Mouse (Mus musculus): Measurements from ENCODE around the gene Kif15. TPM values are rescaled to one million over a fixed set of nuclear protein-coding genes. Genes with fewer than 3 reads are reported as not detected.

Gene Kif15
- 90.5 and 92.2 TPM in 2 replicates for polyA plus RNA-seq (2016; fragmentation: Nextera tagmentation; extraction: Ambion mirVana)

- peaks cover 10% of the 10 kb centered on the region for H3K36me3 ChIP-seq (replicated peaks)
- no peaks in the 10 kb centered on the region for H3K9me3 ChIP-seq
- H3K27ac ChIP-seq, result peak within 1 kb of the TSS; percentile 73
- peak within 1 kb of the TSS; percentile 87 for H3K4me3 ChIP-seq (replicated peaks)
- peak within 1 kb of the TSS; percentile 77 for H3K9ac ChIP-seq
- WGBS, result under 1% methylated on average over 64 of the region's 64 CpGs
- H3K27me3 ChIP-seq, result no peaks in the 10 kb centered on the region
- peak within 1 kb of the TSS; percentile 79 for H3K4me2 ChIP-seq
- ATAC-seq (ENCODE audit: low FRiP score), result peak; percentile 96
- peaks cover 21% of the 10 kb centered on the region for H3K4me1 ChIP-seq
Measured at GRCm38 (mm10) chr9:122950643-122951475, at the start of gene Kif15, which contains the start of gene 1110059G10Rik. Gene Kif15, plus strand, starts transcription at chr9:122951046. Gene 1110059G10Rik, minus strand, starts transcription at chr9:122951000.

GRCm38 (mm10) chr9:122901047-122901446 is 49.8 kb upstream of the Kif15 start:
- Histone ChIP-seq H3K4me3 (replicated peaks) (no peak overlapping the region), H3K4me2 (no peak overlapping the region), H3K9me3 (peaks cover under 1% of the 10 kb centered on the region; the same call in 1 of the 2 replicates), H3K27ac (no peak overlapping the region), H3K36me3 (replicated peaks) (peaks cover 3% of the 10 kb centered on the region), H3K27me3 (no peaks in the 10 kb centered on the region), H3K4me1 (peaks cover 10% of the 10 kb centered on the region), H3K9ac (no peak overlapping the region)
- WGBS, result 95% methylated on average over 2 of the region's 2 CpGs
- no peak for ATAC-seq (ENCODE audit: low FRiP score)

- Histone ChIP-seq H3K9ac (peak overlapping the region; percentile 75), H3K4me1 (peaks cover 10% of the 10 kb centered on the region), H3K4me3 (replicated peaks) (peak overlapping the region; percentile 60), H3K4me2 (peak overlapping the region; percentile 70), H3K36me3 (replicated peaks) (peaks cover 17% of the 10 kb centered on the region), H3K9me3 (0 out of 2 replicates have a peak, but pooled peaks cover 5% of the 10 kb centered on the region), H3K27me3 (no peaks in the 10 kb centered on the region), H3K27ac (0 out of 2 replicates have a peak overlapping the region, but pooled peaks have one; percentile 56)
- peak; percentile 98 for ATAC-seq (ENCODE audit: low FRiP score)
- WGBS, result 12% methylated on average over 32 of the region's 32 CpGs
Measured at GRCm38 (mm10) chr9:122902717-122903535, 47.9 kb upstream of the Kif15 start.

- H3K36me3 ChIP-seq (replicated peaks), result peaks cover 28% of the 10 kb centered on the region
- WGBS, result 22% methylated on average over 3 of the region's 3 CpGs
- H3K4me3 ChIP-seq (replicated peaks), result peak overlapping the region; percentile 87
- H3K27me3 ChIP-seq, result 0 out of 2 replicates have a peak, but pooled peaks cover 3% of the 10 kb centered on the region
- no peak overlapping the region for H3K27ac ChIP-seq
- no peaks in the 10 kb centered on the region for H3K9me3 ChIP-seq
- peak overlapping the region; percentile 61 for H3K4me2 ChIP-seq
- peaks cover 5% of the 10 kb centered on the region for H3K4me1 ChIP-seq
- ATAC-seq (ENCODE audit: low FRiP score), result peak; percentile 57; the same call in 1 of the 2 replicates
- no peak overlapping the region; the same call in 1 of the 2 replicates for H3K9ac ChIP-seq
Measured at GRCm38 (mm10) chr9:122922436-122922835, 28.4 kb upstream of the Kif15 start.

- under 1% methylated on average over 43 of the region's 43 CpGs for WGBS
- peak within 1 kb of the TSS; percentile 87 for H3K4me3 ChIP-seq (replicated peaks)
- peaks cover 33% of the 10 kb centered on the region for H3K36me3 ChIP-seq (replicated peaks)
- peak; percentile 98 for ATAC-seq (ENCODE audit: low FRiP score)
- H3K27me3 ChIP-seq, result 0 out of 2 replicates have a peak, but pooled peaks cover 3% of the 10 kb centered on the region
- peaks cover 5% of the 10 kb centered on the region for H3K4me1 ChIP-seq
- H3K9ac ChIP-seq, result peak within 1 kb of the TSS; percentile 94
- peak within 1 kb of the TSS; percentile 83 for H3K27ac ChIP-seq
- H3K9me3 ChIP-seq, result no peaks in the 10 kb centered on the region
- H3K4me2 ChIP-seq, result peak within 1 kb of the TSS; percentile 61
Measured at GRCm38 (mm10) chr9:122922936-122923381, 27.9 kb upstream of the Kif15 start, which contains the start of gene Zfp105. Gene Zfp105, plus strand, starts transcription at chr9:122923072.

GRCm38 (mm10) chr9:122928915-122929314 is 21.9 kb upstream of the Kif15 start:
- H3K4me2 ChIP-seq, result no peak overlapping the region
- H3K9ac ChIP-seq, result no peak overlapping the region
- H3K36me3 ChIP-seq (replicated peaks), result peaks cover 84% of the 10 kb centered on the region
- ATAC-seq (ENCODE audit: low FRiP score), result no peak
- H3K9me3 ChIP-seq, result no peaks in the 10 kb centered on the region
- no peaks in the 10 kb centered on the region for H3K27me3 ChIP-seq
- no peak overlapping the region for H3K4me3 ChIP-seq (replicated peaks)
- 94% methylated on average over 3 of the region's 3 CpGs for WGBS
- H3K4me1 ChIP-seq, result peaks cover under 1% of the 10 kb centered on the region
- no peak overlapping the region for H3K27ac ChIP-seq

- ATAC-seq (ENCODE audit: low FRiP score), result no peak
- WGBS, result 95% methylated on average over 10 of the region's 10 CpGs
- H3K27ac ChIP-seq, result no peak overlapping the region
- no peak overlapping the region for H3K9ac ChIP-seq
- no peak overlapping the region for H3K4me2 ChIP-seq
- no peak overlapping the region for H3K4me3 ChIP-seq (replicated peaks)
- no peaks in the 10 kb centered on the region for H3K9me3 ChIP-seq
- no peaks in the 10 kb centered on the region for H3K27me3 ChIP-seq
- no peaks in the 10 kb centered on the region for H3K4me1 ChIP-seq
- H3K36me3 ChIP-seq (replicated peaks), result peaks cover 79% of the 10 kb centered on the region
Measured at GRCm38 (mm10) chr9:122998406-122999192, 47.8 kb downstream of the Kif15 start.

- ATAC-seq (ENCODE audit: low FRiP score), result no peak
- no peaks in the 10 kb centered on the region for H3K4me1 ChIP-seq
- H3K9me3 ChIP-seq, result no peaks in the 10 kb centered on the region
- H3K4me3 ChIP-seq (replicated peaks), result no peak overlapping the region
- no peak overlapping the region for H3K27ac ChIP-seq
- WGBS, result 95% methylated on average over 4 of the region's 4 CpGs
- no peak overlapping the region for H3K9ac ChIP-seq
- H3K4me2 ChIP-seq, result no peak overlapping the region
- H3K36me3 ChIP-seq (replicated peaks), result peaks cover 80% of the 10 kb centered on the region
- no peaks in the 10 kb centered on the region for H3K27me3 ChIP-seq
Measured at GRCm38 (mm10) chr9:122999193-122999586, 48.3 kb downstream of the Kif15 start.

GRCm38 (mm10) chr9:123004718-123005117 is 53.9 kb downstream of the Kif15 start:
- Histone ChIP-seq H3K9ac (no peak overlapping the region), H3K4me3 (replicated peaks) (no peak overlapping the region), H3K4me2 (no peak overlapping the region), H3K36me3 (replicated peaks) (peaks cover 92% of the 10 kb centered on the region), H3K4me1 (no peaks in the 10 kb centered on the region), H3K27ac (no peak overlapping the region), H3K27me3 (no peaks in the 10 kb centered on the region), H3K9me3 (no peaks in the 10 kb centered on the region)
- WGBS, result 100% methylated on average over 1 of the region's 2 CpGs
- ATAC-seq (ENCODE audit: low FRiP score), result no peak

GRCm38 (mm10) chr9:123006071-123006470 is 55.2 kb downstream of the Kif15 start:
- Histone ChIP-seq H3K9me3 (no peaks in the 10 kb centered on the region), H3K4me3 (replicated peaks) (no peak overlapping the region), H3K36me3 (replicated peaks) (peaks cover 92% of the 10 kb centered on the region), H3K4me1 (no peaks in the 10 kb centered on the region), H3K27ac (no peak overlapping the region), H3K27me3 (no peaks in the 10 kb centered on the region), H3K4me2 (no peak overlapping the region), H3K9ac (no peak overlapping the region)
- 83% methylated on average over 6 of the region's 6 CpGs for WGBS
- no peak for ATAC-seq (ENCODE audit: low FRiP score)

GRCm38 (mm10) chr9:123020995-123021631 is 70.3 kb downstream of the Kif15 start, which contains the start of gene Tmem42:
Gene Tmem42, plus strand, starts transcription at chr9:123021326.
- peaks cover 16% of the 10 kb centered on the region for H3K4me1 ChIP-seq
- H3K27me3 ChIP-seq, result no peaks in the 10 kb centered on the region
- no peaks in the 10 kb centered on the region for H3K9me3 ChIP-seq
- whole genome bisulfite sequencing, result under 1% methylated on average over 54 of the region's 69 CpGs
- ATAC-seq (ENCODE audit: low FRiP score), result peak; percentile 95
- peak within 1 kb of the TSS; percentile 93 for H3K27ac ChIP-seq
- H3K4me2 ChIP-seq, result peak within 1 kb of the TSS; percentile 63
- peaks cover 23% of the 10 kb centered on the region for H3K36me3 ChIP-seq (replicated peaks)
- peak within 1 kb of the TSS; percentile 77 for H3K4me3 ChIP-seq (replicated peaks)
- H3K9ac ChIP-seq, result peak within 1 kb of the TSS; percentile 80
